Mouse (Mus musculus): ENCODE data around the gene Nploc4. TPM values are rescaled to one million over a fixed set of nuclear protein-coding genes. Genes with fewer than 3 reads are reported as not detected.

Gene Nploc4
- polyA plus RNA-seq, 1 experiment from 2014 or later: 34.5 TPM

DNA sequence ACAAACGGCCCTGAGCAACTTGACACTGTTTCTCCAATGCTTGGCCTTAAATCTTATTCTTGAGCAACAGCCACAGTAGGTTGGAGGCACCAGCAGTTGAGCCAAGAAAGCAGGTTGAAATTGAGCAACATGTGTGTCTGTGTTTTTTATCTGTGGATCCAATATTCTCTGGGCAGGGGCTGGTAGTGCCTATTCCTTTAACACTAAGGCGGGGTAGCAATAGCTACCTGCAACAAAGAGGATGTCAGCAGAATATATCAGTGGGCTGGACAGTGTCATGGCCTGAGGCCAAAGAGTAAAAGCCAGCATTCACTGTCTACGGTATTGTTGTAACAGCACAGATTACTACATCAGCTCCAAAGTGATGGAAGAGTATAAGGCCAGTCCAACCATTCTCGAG is 41.8 kb downstream of the Nploc4 start:
- Histone ChIP-seq H3K27ac (no peak overlapping the region), H3K9me3 (no peaks in the 10 kb centered on the region), H3K36me3 (peaks cover 79% of the 10 kb centered on the region), H3K27me3 (no peaks in the 10 kb centered on the region), H3K9ac (no peak overlapping the region), H3K4me1 (no peaks in the 10 kb centered on the region), H3K4me2 (no peak overlapping the region), H3K4me3 (no peak overlapping the region)
- ATAC-seq (ENCODE audit: borderline replicate concordance, extremely low read depth, low FRiP score, low TSS enrichment): no peak
- WGBS: 78% methylated on average over 4 of the region's 4 CpGs

DNA sequence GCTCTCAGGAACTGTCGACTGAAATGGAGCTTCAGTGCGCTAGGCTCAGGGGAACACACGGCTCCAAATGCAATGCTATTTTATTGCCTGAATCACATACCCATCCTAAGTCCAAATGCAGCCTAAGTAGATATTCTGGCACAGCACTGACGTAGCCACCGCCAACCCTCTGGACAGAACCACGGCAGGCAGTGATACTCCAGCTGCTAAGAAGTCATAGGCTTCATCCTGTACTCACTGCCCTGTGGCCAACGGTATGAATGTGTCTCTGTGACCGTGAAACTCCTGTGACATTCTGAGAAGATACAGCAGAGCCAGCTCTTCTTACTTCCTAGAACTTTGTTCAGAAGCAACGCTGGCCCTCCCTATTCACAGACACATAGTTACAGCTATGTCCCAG is 48.9 kb downstream of the Nploc4 start:
- Histone ChIP-seq H3K4me1 (no peaks in the 10 kb centered on the region), H3K4me2 (no peak overlapping the region), H3K4me3 (no peak overlapping the region), H3K27me3 (no peaks in the 10 kb centered on the region), H3K9me3 (no peaks in the 10 kb centered on the region), H3K9ac (no peak overlapping the region), H3K36me3 (peaks cover 77% of the 10 kb centered on the region), H3K27ac (no peak overlapping the region)
- no peak for ATAC-seq (ENCODE audit: borderline replicate concordance, extremely low read depth, low FRiP score, low TSS enrichment)
- WGBS: 91% methylated on average over 9 of the region's 9 CpGs

- Histone ChIP-seq H3K36me3 (peaks cover 77% of the 10 kb centered on the region), H3K4me2 (no peak overlapping the region), H3K27me3 (no peaks in the 10 kb centered on the region), H3K9me3 (no peaks in the 10 kb centered on the region), H3K4me1 (no peaks in the 10 kb centered on the region), H3K4me3 (no peak overlapping the region), H3K9ac (no peak overlapping the region), H3K27ac (no peak overlapping the region)
- 54% methylated on average over 2 of the region's 2 CpGs for WGBS
- ATAC-seq (ENCODE audit: borderline replicate concordance, extremely low read depth, low FRiP score, low TSS enrichment): no peak
Measured at GRCm38 (mm10) chr11:120387157-120387556, 50.4 kb downstream of the Nploc4 start.

GRCm38 (mm10) chr11:120386632-120387031 is 50.9 kb downstream of the Nploc4 start:
- H3K9me3 ChIP-seq: no peaks in the 10 kb centered on the region
- 91% methylated on average over 6 of the region's 6 CpGs for WGBS
- H3K27me3 ChIP-seq: no peaks in the 10 kb centered on the region
- H3K27ac ChIP-seq: no peak overlapping the region
- H3K36me3 ChIP-seq: peaks cover 77% of the 10 kb centered on the region
- H3K9ac ChIP-seq: no peak overlapping the region
- no peak overlapping the region for H3K4me2 ChIP-seq
- H3K4me3 ChIP-seq: no peak overlapping the region
- no peaks in the 10 kb centered on the region for H3K4me1 ChIP-seq
- no peak for ATAC-seq (ENCODE audit: borderline replicate concordance, extremely low read depth, low FRiP score, low TSS enrichment)

- ATAC-seq (ENCODE audit: borderline replicate concordance, extremely low read depth, low FRiP score, low TSS enrichment): no peak
- H3K27ac ChIP-seq: no peak overlapping the region
- peaks cover 14% of the 10 kb centered on the region for H3K4me1 ChIP-seq
- H3K9ac ChIP-seq: no peak overlapping the region
- H3K27me3 ChIP-seq: no peaks in the 10 kb centered on the region
- H3K4me3 ChIP-seq: no peak overlapping the region
- 89% methylated on average over 9 of the region's 9 CpGs for WGBS
- H3K9me3 ChIP-seq: no peaks in the 10 kb centered on the region
- H3K4me2 ChIP-seq: no peak overlapping the region
- H3K36me3 ChIP-seq: peaks cover 71% of the 10 kb centered on the region
Measured at GRCm38 (mm10) chr11:120382509-120382908, 55.0 kb downstream of the Nploc4 start.

DNA sequence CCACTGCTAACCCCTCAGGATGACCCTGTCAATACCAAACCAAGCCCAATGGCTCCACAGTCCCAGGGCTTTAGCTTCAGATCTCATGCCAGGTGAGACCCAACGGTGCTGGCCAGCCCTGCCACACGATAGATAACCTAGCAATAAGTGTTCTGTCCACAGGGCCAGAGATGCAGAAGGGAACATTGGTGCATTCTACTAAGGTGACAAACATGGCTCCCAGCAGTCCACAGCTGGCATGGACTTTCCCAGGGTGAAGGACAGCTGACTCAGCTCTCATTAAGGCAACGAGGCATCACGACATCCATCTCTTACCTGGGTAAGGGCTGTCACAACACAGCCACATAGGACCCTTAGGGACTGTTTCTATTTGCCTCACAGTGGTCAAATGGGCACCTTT is 56.4 kb downstream of the Nploc4 start:
- ATAC-seq (ENCODE audit: borderline replicate concordance, extremely low read depth, low FRiP score, low TSS enrichment): no peak
- WGBS: 91% methylated on average over 4 of the region's 4 CpGs
- Histone ChIP-seq H3K4me2 (no peak overlapping the region), H3K9me3 (no peaks in the 10 kb centered on the region), H3K27ac (no peak overlapping the region), H3K9ac (no peak overlapping the region), H3K36me3 (peaks cover 67% of the 10 kb centered on the region), H3K4me3 (no peak overlapping the region), H3K27me3 (no peaks in the 10 kb centered on the region), H3K4me1 (peaks cover 22% of the 10 kb centered on the region)

DNA sequence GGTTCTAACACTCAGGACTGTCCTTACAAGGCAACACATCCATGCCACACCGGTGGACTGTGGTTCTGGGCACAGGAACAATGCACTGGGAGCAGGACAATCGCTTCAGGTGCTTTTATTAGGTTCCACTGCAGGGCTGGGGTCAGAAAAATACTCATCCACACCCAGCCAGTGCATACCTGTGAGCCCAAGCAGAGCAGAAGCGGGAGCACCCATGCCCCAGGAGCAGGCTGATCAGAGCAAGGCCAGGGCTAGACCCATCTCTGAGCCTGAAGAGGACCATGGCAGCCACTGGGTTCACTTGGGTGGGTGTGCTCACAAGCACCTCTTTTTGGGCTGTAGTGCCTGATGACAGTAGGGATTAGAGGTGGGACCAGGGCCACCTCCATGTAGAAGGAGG is 57.2 kb downstream of the Nploc4 start:
- Histone ChIP-seq H3K9ac (no peak overlapping the region; the same call in 1 of the 2 replicates), H3K27me3 (no peaks in the 10 kb centered on the region), H3K9me3 (no peaks in the 10 kb centered on the region), H3K4me2 (no peak overlapping the region), H3K27ac (no peak overlapping the region), H3K4me1 (peaks cover 22% of the 10 kb centered on the region), H3K4me3 (no peak overlapping the region), H3K36me3 (peaks cover 69% of the 10 kb centered on the region)
- WGBS: 100% methylated on average over 3 of the region's 3 CpGs
- no peak for ATAC-seq (ENCODE audit: borderline replicate concordance, extremely low read depth, low FRiP score, low TSS enrichment)

GRCm38 (mm10) chr11:120378611-120379540 is 58.6 kb downstream of the Nploc4 start, which contains the start of gene Faap100:
Gene Faap100, minus strand, starts transcription at chr11:120378764.
- Histone ChIP-seq H3K9me3 (no peaks in the 10 kb centered on the region), H3K9ac (peak within 1 kb of the TSS; percentile 68), H3K27me3 (no peaks in the 10 kb centered on the region), H3K4me2 (peak within 1 kb of the TSS; percentile 94), H3K4me1 (peaks cover 22% of the 10 kb centered on the region), H3K4me3 (peak within 1 kb of the TSS; percentile 85), H3K36me3 (peaks cover 69% of the 10 kb centered on the region), H3K27ac (peak within 1 kb of the TSS; percentile 71)
- peak; percentile 87 for ATAC-seq (ENCODE audit: borderline replicate concordance, extremely low read depth, low FRiP score, low TSS enrichment)
- 7% methylated on average over 48 of the region's 54 CpGs for WGBS

DNA sequence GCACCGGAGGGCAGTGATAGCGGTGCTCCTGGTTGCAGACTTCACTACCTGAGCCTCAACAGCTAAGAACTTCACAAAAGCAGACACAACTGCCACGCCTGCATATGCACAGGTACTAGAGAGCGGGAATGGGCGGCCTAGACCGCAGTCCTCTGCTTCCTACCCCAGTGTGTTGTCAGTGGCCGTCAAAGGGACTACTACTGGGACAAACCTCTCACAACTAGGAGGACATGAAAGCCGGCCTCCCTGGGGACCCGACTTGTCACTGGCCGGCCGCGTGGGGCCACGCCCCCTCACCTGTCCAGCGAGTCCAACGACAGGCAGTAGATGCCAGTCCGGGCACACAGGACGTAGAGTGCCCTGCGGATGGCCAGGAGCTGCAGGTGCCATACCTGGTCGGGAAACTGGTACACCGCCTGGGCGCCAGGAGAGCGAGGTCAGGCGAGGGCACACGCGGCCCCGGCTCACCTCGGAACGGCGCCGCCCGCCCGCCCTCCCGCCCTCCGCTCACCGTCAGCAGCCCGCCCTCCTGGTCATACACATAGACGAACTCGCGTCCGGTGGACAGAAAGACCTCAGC is 59.4 kb downstream of the Nploc4 start:
- no peaks in the 10 kb centered on the region for H3K27me3 ChIP-seq
- peak overlapping the region; percentile 85 for H3K4me3 ChIP-seq
- H3K9ac ChIP-seq: peak overlapping the region; percentile 68
- peaks cover 69% of the 10 kb centered on the region for H3K36me3 ChIP-seq
- peak overlapping the region; percentile 41; the same call in 1 of the 2 replicates for H3K27ac ChIP-seq
- 2% methylated on average over 40 of the region's 40 CpGs for WGBS
- H3K9me3 ChIP-seq: no peaks in the 10 kb centered on the region
- H3K4me2 ChIP-seq: peak overlapping the region; percentile 94
- ATAC-seq (ENCODE audit: borderline replicate concordance, extremely low read depth, low FRiP score, low TSS enrichment): peak; percentile 37
- H3K4me1 ChIP-seq: peaks cover 22% of the 10 kb centered on the region

DNA sequence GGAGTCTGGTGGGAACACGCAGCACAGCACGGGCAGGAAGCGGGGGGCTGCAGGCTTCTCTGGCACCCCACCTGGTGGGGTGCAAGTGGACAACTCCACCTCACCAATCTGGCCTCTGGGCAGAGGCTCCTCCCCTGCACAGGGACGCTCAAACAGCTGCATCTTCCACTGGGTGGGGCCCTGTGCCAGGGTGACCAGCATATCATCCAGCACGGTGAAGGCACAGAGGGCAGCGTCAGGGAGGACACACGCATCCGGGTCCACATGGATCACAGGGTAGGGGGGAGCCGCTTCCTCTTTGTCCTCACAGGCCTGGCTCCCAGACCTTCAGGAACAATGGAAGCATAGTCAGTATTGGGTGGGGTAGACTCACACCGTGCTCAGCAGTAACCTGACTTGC is 60.2 kb downstream of the Nploc4 start:
- Histone ChIP-seq H3K9me3 (no peaks in the 10 kb centered on the region), H3K27ac (peak overlapping the region; percentile 41), H3K9ac (peak overlapping the region; percentile 68), H3K4me3 (peak overlapping the region; percentile 85), H3K27me3 (no peaks in the 10 kb centered on the region), H3K4me1 (peaks cover 22% of the 10 kb centered on the region), H3K36me3 (peaks cover 69% of the 10 kb centered on the region), H3K4me2 (peak overlapping the region; percentile 94)
- WGBS: 56% methylated on average over 10 of the region's 10 CpGs
- ATAC-seq (ENCODE audit: borderline replicate concordance, extremely low read depth, low FRiP score, low TSS enrichment): no peak

- Histone ChIP-seq H3K4me2 (peak overlapping the region; percentile 94; the same call in 1 of the 2 replicates), H3K36me3 (peaks cover 68% of the 10 kb centered on the region), H3K4me3 (no peak overlapping the region), H3K4me1 (peaks cover 22% of the 10 kb centered on the region), H3K9me3 (no peaks in the 10 kb centered on the region), H3K27ac (no peak overlapping the region), H3K27me3 (no peaks in the 10 kb centered on the region), H3K9ac (no peak overlapping the region)
- 85% methylated on average over 17 of the region's 17 CpGs for WGBS
- ATAC-seq (ENCODE audit: borderline replicate concordance, extremely low read depth, low FRiP score, low TSS enrichment): no peak
Measured at GRCm38 (mm10) chr11:120376302-120377160, 61.0 kb downstream of the Nploc4 start.
